Mouse (Mus musculus): Measurements from ENCODE around the gene Cep57l1.
A peak's percentile ranks its signal among the peaks of the same experiment; 100 is the strongest.
"Not testable (repeated sequence)": the region's sequence is repeated elsewhere in the genome, so short reads cannot be mapped to it uniquely, and the experiment has no call there.

Cep57l1 gene

GRCm38 (mm10) chr10:41809771-41810563 is at the start of gene Cep57l1, which contains the start of gene Sesn1:
Cep57l1 (minus strand) TSS chr10:41809871.
Sesn1 (plus strand) TSS chr10:41809935.
- peak; percentile 92 for DNase-seq

- no peak for DNase-seq
Measured at GRCm38 (mm10) chr10:41848721-41849120, 39.0 kb upstream of the Cep57l1 start.

- no peak for DNase-seq
Measured at GRCm38 (mm10) chr10:41847737-41848136, 38.1 kb upstream of the Cep57l1 start.

- DNase-seq, result no peak
Measured at GRCm38 (mm10) chr10:41838911-41839310, 29.2 kb upstream of the Cep57l1 start.

GRCm38 (mm10) chr10:41834131-41834530 is 24.5 kb upstream of the Cep57l1 start:
- no peak for DNase-seq

- no peak for DNase-seq
Measured at GRCm38 (mm10) chr10:41832191-41832590, 22.5 kb upstream of the Cep57l1 start.

GRCm38 (mm10) chr10:41830851-41831522 is 21.3 kb upstream of the Cep57l1 start:
- peak; percentile 62 for DNase-seq

GRCm38 (mm10) chr10:41830445-41830844 is 20.8 kb upstream of the Cep57l1 start:
- no peak for DNase-seq

GRCm38 (mm10) chr10:41829980-41830379 is 20.3 kb upstream of the Cep57l1 start:
- DNase-seq, result no peak

- no peak for DNase-seq
Measured at GRCm38 (mm10) chr10:41829191-41829590, 19.5 kb upstream of the Cep57l1 start.

- DNase-seq, result no peak
Measured at GRCm38 (mm10) chr10:41827784-41828183, 18.1 kb upstream of the Cep57l1 start.

- DNase-seq, result no peak
Measured at GRCm38 (mm10) chr10:41826526-41827116, 16.9 kb upstream of the Cep57l1 start.

GRCm38 (mm10) chr10:41825996-41826395 is 16.3 kb upstream of the Cep57l1 start:
- no peak for DNase-seq

- no peak for DNase-seq
Measured at GRCm38 (mm10) chr10:41825041-41825440, 15.4 kb upstream of the Cep57l1 start.

- DNase-seq, result no peak
Measured at GRCm38 (mm10) chr10:41823916-41824315, 14.2 kb upstream of the Cep57l1 start.

GRCm38 (mm10) chr10:41823282-41823675 is 13.6 kb upstream of the Cep57l1 start:
- not testable (repeated sequence) for DNase-seq

- no peak for DNase-seq
Measured at GRCm38 (mm10) chr10:41822573-41823281, 13.1 kb upstream of the Cep57l1 start.

- no peak for DNase-seq
Measured at GRCm38 (mm10) chr10:41821171-41821570, 11.5 kb upstream of the Cep57l1 start.

- no peak for DNase-seq
Measured at GRCm38 (mm10) chr10:41820401-41820800, 10.7 kb upstream of the Cep57l1 start.

- no peak for DNase-seq
Measured at GRCm38 (mm10) chr10:41819307-41819706, 9.6 kb upstream of the Cep57l1 start.

- not testable (repeated sequence) for DNase-seq
Measured at GRCm38 (mm10) chr10:41818733-41819070, 9.0 kb upstream of the Cep57l1 start.

GRCm38 (mm10) chr10:41818036-41818732 is 8.5 kb upstream of the Cep57l1 start:
- DNase-seq, result no peak

- no peak for DNase-seq
Measured at GRCm38 (mm10) chr10:41816516-41816915, 6.8 kb upstream of the Cep57l1 start.

Data from right cerebral cortex, postnatal 4 days (tissue).